Mouse (Mus musculus) urinary bladder, postnatal 36 days (tissue): ENCODE results near the gene Hpse.

Experiments used
- DNase-seq, 2 experiments: peaks; one replicate each; pipeline ENCODE4 v3.0.0; 2022; ENCODE audit warnings: low spot score in 2 of 2, mixed read lengths in 1 of 2

Hpse gene

GRCm38 (mm10) chr5:100697398-100697797 lies 22.1 kb downstream of the Hpse start:
- no peak for DNase-seq

- DNase-seq: no peak
Observed at GRCm38 (mm10) chr5:100685631-100686030, 33.9 kb downstream of the Hpse start.

GRCm38 (mm10) chr5:100680542-100680933 lies 39.0 kb downstream of the Hpse start:
- DNase-seq: no peak

- no peak for DNase-seq
Observed at GRCm38 (mm10) chr5:100679911-100680541, 39.5 kb downstream of the Hpse start.

- DNase-seq: peak; percentile 75 to 82
Observed at GRCm38 (mm10) chr5:100674711-100675376, 44.7 kb downstream of the Hpse start, which contains the start of gene Coq2. Coq2 (minus strand) TSS chr5:100675140.

GRCm38 (mm10) chr5:100673745-100674486 lies 45.6 kb downstream of the Hpse start:
- DNase-seq: peak; percentile 86 to 89

GRCm38 (mm10) chr5:100672403-100672802 lies 47.1 kb downstream of the Hpse start:
- DNase-seq: no peak

- no peak for DNase-seq
Observed at GRCm38 (mm10) chr5:100671897-100672296, 47.6 kb downstream of the Hpse start.

GRCm38 (mm10) chr5:100671398-100671797 lies 48.1 kb downstream of the Hpse start:
- peak; percentile 23 to 34 for DNase-seq

- DNase-seq: no peak
Observed at GRCm38 (mm10) chr5:100666965-100667364, 52.6 kb downstream of the Hpse start.

GRCm38 (mm10) chr5:100663854-100664253 lies 55.7 kb downstream of the Hpse start:
- DNase-seq: peak in 1 of 2 experiments; percentile 36

- no peak for DNase-seq
Observed at GRCm38 (mm10) chr5:100663011-100663410, 56.5 kb downstream of the Hpse start.

- DNase-seq: no peak
Observed at GRCm38 (mm10) chr5:100658460-100658859, 61.1 kb downstream of the Hpse start.

GRCm38 (mm10) chr5:100656352-100656751 lies 63.2 kb downstream of the Hpse start:
- no peak for DNase-seq

- no peak for DNase-seq
Observed at GRCm38 (mm10) chr5:100652327-100652726, 67.2 kb downstream of the Hpse start.

- DNase-seq: no peak
Observed at GRCm38 (mm10) chr5:100651486-100651885, 68.0 kb downstream of the Hpse start.

GRCm38 (mm10) chr5:100650969-100651368 lies 68.5 kb downstream of the Hpse start:
- no peak for DNase-seq

- DNase-seq: no peak
Observed at GRCm38 (mm10) chr5:100648546-100648945, 71.0 kb downstream of the Hpse start.

GRCm38 (mm10) chr5:100648046-100648445 lies 71.5 kb downstream of the Hpse start:
- DNase-seq: no peak

- no peak for DNase-seq
Observed at GRCm38 (mm10) chr5:100646558-100646957, 73.0 kb downstream of the Hpse start.

- DNase-seq: no peak
Observed at GRCm38 (mm10) chr5:100643991-100644535, 75.5 kb downstream of the Hpse start.

GRCm38 (mm10) chr5:100643253-100643990 lies 76.1 kb downstream of the Hpse start:
- DNase-seq: peak in 1 of 2 experiments; percentile 16
